Mouse (Mus musculus): ENCODE measurements around the gene Ankrd13b. TPM values are rescaled to one million over a fixed set of nuclear protein-coding genes. Genes with fewer than 3 reads are reported as not detected.

The Ankrd13b gene
- total and polyA plus RNA-seq, 3 experiments = 0.55 to 2.7 (median 1.7) TPM

DNA sequence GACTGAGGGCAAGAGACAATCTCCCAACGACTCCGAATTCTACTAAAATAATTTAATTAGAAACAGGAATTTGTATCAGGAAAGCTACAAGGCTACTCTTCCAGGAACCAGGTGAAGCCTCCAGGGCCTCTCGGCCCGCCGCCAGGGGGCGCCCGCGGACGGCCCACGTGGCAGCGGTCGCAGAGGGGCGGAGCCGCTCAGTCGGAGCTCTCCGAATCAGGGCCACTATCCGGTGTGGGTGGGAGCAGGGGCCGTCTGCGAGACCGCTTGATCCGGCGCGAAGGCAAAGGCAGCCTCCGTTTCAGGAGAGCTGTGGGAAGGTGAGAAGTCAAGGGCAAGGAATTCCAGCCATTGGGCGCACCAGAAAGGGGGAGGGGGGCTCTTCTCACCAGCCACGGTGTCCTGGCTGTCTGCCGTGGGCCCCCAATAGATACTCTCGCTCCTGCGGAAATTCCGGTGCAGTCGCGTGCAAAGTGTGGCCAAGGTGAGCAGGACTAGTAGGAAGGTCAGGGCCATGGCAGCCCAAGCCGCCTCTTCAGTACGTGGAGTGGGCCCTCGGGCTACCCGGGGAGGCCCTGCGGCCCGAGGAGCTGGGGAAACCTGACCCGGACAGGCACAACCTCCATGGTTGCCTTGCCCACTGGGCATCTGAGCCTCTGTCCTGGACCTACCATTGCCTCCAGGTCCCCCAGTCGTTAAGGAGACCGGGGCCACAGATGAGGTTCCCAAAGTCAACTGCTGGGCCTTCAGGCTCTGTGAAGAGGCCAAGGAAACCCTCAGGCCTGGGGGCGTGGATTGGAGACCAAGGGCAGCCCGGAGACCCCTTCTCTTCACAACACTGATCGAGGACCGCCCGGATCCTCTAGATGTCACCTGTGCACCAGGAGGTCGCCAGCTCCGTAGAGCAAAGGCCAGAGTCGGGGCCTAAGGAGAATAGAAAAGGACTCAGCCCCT lies 18.9 kb upstream of the Ankrd13b start:
- dilution Hi-C loops (cut with MboI; ENCODE audit: extremely low pct_ligation_motif_present, extremely low pct_unique_long_range_greater_than_20kb, low sequenced_read_pairs) = no loop called here
- TF ChIP-seq ZKSCAN1 (IDR thresholded peaks at IDR 0.05; ENCODE audit: borderline replicate concordance, low read depth, low read length) (no peak), SIN3A (IDR thresholded peaks at IDR 0.05; ENCODE audit: low read length) (peak; percentile 94), MAX (IDR thresholded peaks at IDR 0.05; ENCODE audit: low read length) (peak; percentile 97), ZC3H11A (IDR thresholded peaks at IDR 0.05; ENCODE audit: low read depth, low read length) (0 out of 2 replicates have a peak, but pooled peaks have one; percentile 11), RAD21 (IDR thresholded peaks at IDR 0.05; ENCODE audit: low read depth, low read length) (peak; percentile 70), NRF1 (IDR thresholded peaks at IDR 0.05; ENCODE audit: low read depth, low read length) (no peak), POLR2A (IDR thresholded peaks at IDR 0.05; ENCODE audit: low read depth, low read length) (peak; percentile 75), TBP (conservative IDR thresholded peaks at IDR 0.05; ENCODE audit: low read depth, low read length) (no peak), CTCF (conservative IDR thresholded peaks at IDR 0.05 in 1 of 2, IDR thresholded peaks at IDR 0.05 in 1 of 2; ENCODE audit: low read depth in 2 of 2, low read length in 2 of 2) (peak; percentile 88 to 98), IRF4 (IDR thresholded peaks at IDR 0.05; ENCODE audit: low read depth, low read length) (no peak), SMC3 (IDR thresholded peaks at IDR 0.05; ENCODE audit: low read depth, low read length) (peak; percentile 91), HCFC1 (IDR thresholded peaks at IDR 0.05; ENCODE audit: low read depth, low read length) (peak; percentile 60), MXI1 (IDR thresholded peaks at IDR 0.05; ENCODE audit: low read depth, low read length) (peak; percentile 100), POLR2AphosphoS2 (IDR thresholded peaks at IDR 0.05; ENCODE audit: low read depth, low read length) (no peak; the same call in 1 of the 2 replicates), TCF12 (IDR thresholded peaks at IDR 0.05; ENCODE audit: low read depth, low read length) (peak; percentile 49), USF2 (conservative IDR thresholded peaks at IDR 0.05; ENCODE audit: low read depth, low read length) (peak; percentile 72), ELF1 (IDR thresholded peaks at IDR 0.05; ENCODE audit: low read depth, low read length) (peak; percentile 64), BHLHE40 (IDR thresholded peaks at IDR 0.05; ENCODE audit: low read depth, low read length) (peak; percentile 55; the same call in 1 of the 2 replicates), CHD2 (IDR thresholded peaks at IDR 0.05; ENCODE audit: low read length) (peak; percentile 47; the same call in 1 of the 2 replicates), NELFE (IDR thresholded peaks at IDR 0.05; ENCODE audit: low read depth, low read length) (peak; percentile 48; the same call in 1 of the 2 replicates), USF1 (IDR thresholded peaks at IDR 0.05; ENCODE audit: low read depth, low read length) (peak; percentile 89), MYC (IDR thresholded peaks at IDR 0.05; ENCODE audit: low read depth, low read length) (peak; percentile 99), RCOR1 (conservative IDR thresholded peaks at IDR 0.05; ENCODE audit: low read depth, low read length) (0 out of 2 replicates have a peak, but pooled peaks have one; percentile 20), UBTF (IDR thresholded peaks at IDR 0.05; ENCODE audit: low read depth, low read length) (no peak), E2F4 (IDR thresholded peaks at IDR 0.05; ENCODE audit: insufficient replicate concordance, low read depth, low read length) (no peak), GABPA (IDR thresholded peaks at IDR 0.05; ENCODE audit: insufficient replicate concordance, low read depth, low read length) (no peak)
- H3K4me3 ChIP-seq (replicated peaks in 1 of 3; ENCODE audit: low read depth in 2 of 3, low read length in 2 of 3, poor library complexity in 1 of 3) = peak overlapping the region; percentile 25 to 55 (median 40)
- peaks cover 10 to 30% of the 10 kb centered on the region in 2 experiments for H3K4me1 ChIP-seq (ENCODE audit: control insufficient read depth in 1 of 2, insufficient read depth in 2 of 2)
- peak overlapping the region; percentile 81 for H3K4me2 ChIP-seq (ENCODE audit: insufficient read depth, low read depth, poor library complexity, severe bottlenecking)
- H3K79me2 ChIP-seq (replicated peaks; ENCODE audit: control insufficient read depth, extremely low read depth, insufficient read depth, poor library complexity, severe bottlenecking) = no peaks in the 10 kb centered on the region
- no peaks in the 10 kb centered on the region for H3K27me3 ChIP-seq (replicated peaks)
- H3K9me3 ChIP-seq (replicated peaks; ENCODE audit: low read length) = no peaks in the 10 kb centered on the region
- peaks cover 43 to 73% of the 10 kb centered on the region in 2 experiments for H3K36me3 ChIP-seq (replicated peaks in 1 of 2; ENCODE audit: control insufficient read depth in 1 of 2, insufficient read depth in 1 of 2, low read length in 1 of 2)
- DNase-seq (ENCODE audit: extremely low read depth) = peak; percentile 81
- H3K9ac ChIP-seq (ENCODE audit: insufficient read depth, low read depth) = peak overlapping the region; percentile 45; the same call in 1 of the 2 replicates
- in situ Hi-C loops (cut with MboI; ENCODE audit: low pct_ligation_motif_present, low pct_unique_long_range_greater_than_20kb, low sequenced_read_pairs) = no loop called here
- no peak overlapping the region for H3K27ac ChIP-seq (ENCODE audit: insufficient read depth, low read depth)
